Mouse (Mus musculus) midbrain, embryonic 16.5 days (tissue): ENCODE results near the gene Zbtb20. TPM values are rescaled to one million over a fixed set of nuclear protein-coding genes. Genes with fewer than 3 reads are reported as not detected.

Source experiments
- ATAC-seq: fragments of 200-750 bp; cut with Nextera tagmentation; 2 replicates; pipeline ENCODE4 v1.8.0; 2017; ENCODE audit warnings: moderate TSS enrichment
- H3K27ac ChIP-seq: fragments of 300-500 bp; sonication (generic); 2 replicates; pipeline ENCODE4 v1.5.1; 2014; ENCODE audit warnings: mild to moderate bottlenecking, low read length, mixed read lengths
- H3K27me3 ChIP-seq: fragments of 300-500 bp; sonication (generic); 2 replicates; pipeline ENCODE4 v1.6.1; 2014; ENCODE audit warnings: low read depth, low read length, mixed read lengths; ENCODE audit not compliant: control insufficient read depth, insufficient read depth
- H3K36me3 ChIP-seq: fragments of 300-500 bp; sonication (generic); 2 replicates; pipeline ENCODE4 v1.6.1; 2014; ENCODE audit warnings: mild to moderate bottlenecking, low read length, moderate library complexity, mixed read lengths; ENCODE audit not compliant: control insufficient read depth, insufficient read depth
- H3K4me1 ChIP-seq: fragments of 300-500 bp; sonication (generic); 2 replicates; pipeline ENCODE4 v1.6.1; 2014; ENCODE audit warnings: mild to moderate bottlenecking, low read length, mixed read lengths; ENCODE audit not compliant: control insufficient read depth, insufficient read depth
- H3K4me2 ChIP-seq: fragments of 300-500 bp; sonication (generic); 2 replicates; pipeline ENCODE4 v1.6.1; 2014; ENCODE audit warnings: mild to moderate bottlenecking, low read length, mixed read lengths
- H3K4me3 ChIP-seq: fragments of 300-500 bp; sonication (generic); 2 replicates; pipeline ENCODE4 v1.5.1; 2014; ENCODE audit warnings: low read depth, mild to moderate bottlenecking, low read length, moderate library complexity, mixed read lengths
- H3K9ac ChIP-seq: fragments of 300-500 bp; sonication (generic); 2 replicates; pipeline ENCODE4 v1.6.1; 2014; ENCODE audit warnings: low read depth, low read length, mixed read lengths
- H3K9me3 ChIP-seq: fragments of 300-500 bp; sonication (generic); replicated peaks from 2 replicates; pipeline ENCODE4 v1.6.1; 2014; ENCODE audit warnings: mild to moderate bottlenecking, low read length, mixed read lengths; ENCODE audit not compliant: control insufficient read depth, poor library complexity, severe bottlenecking
- WGBS: fragments of 180-500 bp; shearing (Covaris S2); extraction: QIAGEN DNeasy Blood & Tissue Kit; methylation state at CpG from one replicate; pipeline ENCODE4 v1.1.7; 2014; 5-methylcytosine and 5-hydroxymethylcytosine counted together
- polyA plus RNA-seq: library from polyadenylated mRNA; unstranded; fragments of >200 nt; fragmentation: Nextera tagmentation; extraction: Ambion mirVana; gene quantifications from 2 replicates; pipeline ENCODE4 v1.2.1, GENCODE M21; 2015

Gene Zbtb20
- polyA plus RNA-seq, 1 experiment from 2014 or later = 60.7 TPM

GRCm38 (mm10) chr16:43464476-43465080 lies 588.9 kb downstream of the Zbtb20 start:
- H3K27ac ChIP-seq = no peak overlapping the region
- H3K36me3 ChIP-seq = no peaks in the 10 kb centered on the region
- no peaks in the 10 kb centered on the region for H3K9me3 ChIP-seq
- H3K4me3 ChIP-seq = no peak overlapping the region
- peaks cover 14% of the 10 kb centered on the region for H3K4me1 ChIP-seq
- H3K4me2 ChIP-seq = no peak overlapping the region
- no peak overlapping the region for H3K9ac ChIP-seq
- H3K27me3 ChIP-seq = no peaks in the 10 kb centered on the region
- peak; percentile 41 for ATAC-seq
- WGBS = 45% methylated on average over 10 of the region's 10 CpGs

- peaks cover 14% of the 10 kb centered on the region for H3K4me1 ChIP-seq
- WGBS = 65% methylated on average over 3 of the region's 3 CpGs
- no peaks in the 10 kb centered on the region for H3K9me3 ChIP-seq
- no peak overlapping the region for H3K4me2 ChIP-seq
- no peak overlapping the region for H3K4me3 ChIP-seq
- no peak overlapping the region for H3K9ac ChIP-seq
- no peak overlapping the region for H3K27ac ChIP-seq
- ATAC-seq = no peak
- no peaks in the 10 kb centered on the region for H3K27me3 ChIP-seq
- no peaks in the 10 kb centered on the region for H3K36me3 ChIP-seq
Observed at GRCm38 (mm10) chr16:43465368-43465839, 589.7 kb downstream of the Zbtb20 start.

GRCm38 (mm10) chr16:43465921-43466748 lies 590.5 kb downstream of the Zbtb20 start:
- no peak for ATAC-seq
- H3K27ac ChIP-seq = no peak overlapping the region; the same call in 1 of the 2 replicates
- no peaks in the 10 kb centered on the region for H3K27me3 ChIP-seq
- no peak overlapping the region for H3K9ac ChIP-seq
- H3K9me3 ChIP-seq = no peaks in the 10 kb centered on the region
- peaks cover 14% of the 10 kb centered on the region for H3K4me1 ChIP-seq
- H3K4me2 ChIP-seq = no peak overlapping the region
- H3K4me3 ChIP-seq = no peak overlapping the region
- 86% methylated on average over 9 of the region's 9 CpGs for WGBS
- H3K36me3 ChIP-seq = no peaks in the 10 kb centered on the region

GRCm38 (mm10) chr16:43466749-43467065 lies 591.0 kb downstream of the Zbtb20 start:
- peaks cover 14% of the 10 kb centered on the region for H3K4me1 ChIP-seq
- ATAC-seq = no peak
- no peak overlapping the region for H3K27ac ChIP-seq
- no peaks in the 10 kb centered on the region for H3K9me3 ChIP-seq
- WGBS = 72% methylated on average over 2 of the region's 2 CpGs
- no peak overlapping the region for H3K4me3 ChIP-seq
- H3K36me3 ChIP-seq = no peaks in the 10 kb centered on the region
- no peaks in the 10 kb centered on the region for H3K27me3 ChIP-seq
- no peak overlapping the region for H3K4me2 ChIP-seq
- no peak overlapping the region for H3K9ac ChIP-seq

GRCm38 (mm10) chr16:43471060-43471459 lies 595.4 kb downstream of the Zbtb20 start:
- no peak for ATAC-seq
- 85% methylated on average over 3 of the region's 3 CpGs for WGBS
- H3K4me1 ChIP-seq = no peaks in the 10 kb centered on the region
- no peak overlapping the region for H3K9ac ChIP-seq
- H3K9me3 ChIP-seq = no peaks in the 10 kb centered on the region
- H3K36me3 ChIP-seq = no peaks in the 10 kb centered on the region
- H3K4me3 ChIP-seq = no peak overlapping the region
- H3K27ac ChIP-seq = no peak overlapping the region
- no peaks in the 10 kb centered on the region for H3K27me3 ChIP-seq
- H3K4me2 ChIP-seq = no peak overlapping the region

- H3K4me1 ChIP-seq = no peaks in the 10 kb centered on the region
- H3K9ac ChIP-seq = no peak overlapping the region
- H3K9me3 ChIP-seq = no peaks in the 10 kb centered on the region
- WGBS = 81% methylated on average over 11 of the region's 11 CpGs
- H3K4me3 ChIP-seq = no peak overlapping the region
- no peak overlapping the region for H3K4me2 ChIP-seq
- no peaks in the 10 kb centered on the region for H3K27me3 ChIP-seq
- no peak overlapping the region for H3K27ac ChIP-seq
- ATAC-seq = no peak
- H3K36me3 ChIP-seq = no peaks in the 10 kb centered on the region
Observed at GRCm38 (mm10) chr16:43474941-43475728, 599.5 kb downstream of the Zbtb20 start.

GRCm38 (mm10) chr16:43476921-43477320 lies 601.2 kb downstream of the Zbtb20 start:
- no peak overlapping the region for H3K4me3 ChIP-seq
- ATAC-seq = no peak
- H3K27me3 ChIP-seq = no peaks in the 10 kb centered on the region
- no peak overlapping the region for H3K27ac ChIP-seq
- 86% methylated on average over 3 of the region's 3 CpGs for WGBS
- no peaks in the 10 kb centered on the region for H3K36me3 ChIP-seq
- no peak overlapping the region for H3K9ac ChIP-seq
- H3K4me1 ChIP-seq = no peaks in the 10 kb centered on the region
- H3K4me2 ChIP-seq = no peak overlapping the region
- no peaks in the 10 kb centered on the region for H3K9me3 ChIP-seq

GRCm38 (mm10) chr16:43478352-43478751 lies 602.7 kb downstream of the Zbtb20 start:
- Histone ChIP-seq H3K4me2 (no peak overlapping the region), H3K36me3 (no peaks in the 10 kb centered on the region), H3K9ac (no peak overlapping the region), H3K27me3 (no peaks in the 10 kb centered on the region), H3K27ac (no peak overlapping the region), H3K9me3 (no peaks in the 10 kb centered on the region), H3K4me1 (no peaks in the 10 kb centered on the region), H3K4me3 (no peak overlapping the region)
- no peak for ATAC-seq
- WGBS = 93% methylated on average over 1 of the region's 1 CpGs

- 76% methylated on average over 6 of the region's 6 CpGs for WGBS
- H3K4me3 ChIP-seq = no peak overlapping the region
- no peak overlapping the region for H3K4me2 ChIP-seq
- no peak for ATAC-seq
- no peaks in the 10 kb centered on the region for H3K27me3 ChIP-seq
- H3K4me1 ChIP-seq = no peaks in the 10 kb centered on the region
- no peak overlapping the region for H3K27ac ChIP-seq
- H3K9ac ChIP-seq = no peak overlapping the region
- no peaks in the 10 kb centered on the region for H3K36me3 ChIP-seq
- no peaks in the 10 kb centered on the region for H3K9me3 ChIP-seq
Observed at GRCm38 (mm10) chr16:43480532-43480931, 604.9 kb downstream of the Zbtb20 start.
